Mouse (Mus musculus) kidney, embryonic 16.5 days (tissue): ENCODE data around the gene Zhx3. TPM values are rescaled to one million over a fixed set of nuclear protein-coding genes. Genes with fewer than 3 reads are reported as not detected.

Source experiments
- ATAC-seq: fragments of 200-750 bp; cut with Nextera tagmentation; 2 replicates; pipeline ENCODE4 v1.8.0; 2017; ENCODE audit warnings: moderate TSS enrichment; ENCODE audit not compliant: low FRiP score, low TSS enrichment
- H3K27ac ChIP-seq: fragments of 300-500 bp; sonication (generic); 2 replicates; pipeline ENCODE4 v1.5.1; 2014; ENCODE audit warnings: low read length
- H3K27me3 ChIP-seq: fragments of 300-500 bp; sonication (generic); 2 replicates; pipeline ENCODE4 v1.6.1; 2014; ENCODE audit warnings: low read length, control low read depth, mixed read lengths; ENCODE audit not compliant: insufficient read depth
- H3K36me3 ChIP-seq: fragments of 300-500 bp; sonication (generic); 2 replicates; pipeline ENCODE4 v1.6.1; 2014; ENCODE audit warnings: low read length, control low read depth, mixed read lengths; ENCODE audit not compliant: insufficient read depth
- H3K4me1 ChIP-seq: fragments of 300-500 bp; sonication (generic); 2 replicates; pipeline ENCODE4 v1.6.1; 2014; ENCODE audit warnings: low read length, control low read depth, mixed read lengths; ENCODE audit not compliant: insufficient read depth
- H3K4me2 ChIP-seq: fragments of 300-500 bp; sonication (generic); replicated peaks from 2 replicates; pipeline ENCODE4 v1.6.1; 2014; ENCODE audit warnings: low read depth, low read length
- H3K4me3 ChIP-seq: fragments of 300-500 bp; sonication (generic); 2 replicates; pipeline ENCODE4 v1.5.1; 2014; ENCODE audit warnings: mild to moderate bottlenecking, low read length
- H3K9ac ChIP-seq: fragments of 300-500 bp; sonication (generic); replicated peaks from 2 replicates; pipeline ENCODE4 v1.6.1; 2014; ENCODE audit warnings: low read length
- H3K9me3 ChIP-seq: fragments of 300-500 bp; sonication (generic); 2 replicates; pipeline ENCODE4 v1.6.1; 2016; ENCODE audit warnings: low read length, control low read depth
- WGBS: fragments of 180-500 bp; shearing (Covaris S2); extraction: QIAGEN DNeasy Blood & Tissue Kit; methylation state at CpG from one replicate; pipeline ENCODE4 v1.1.7; 2014; 5-methylcytosine and 5-hydroxymethylcytosine counted together
- polyA plus RNA-seq: library from polyadenylated mRNA; unstranded; fragments of >200 nt; fragmentation: Nextera tagmentation; extraction: Ambion mirVana; gene quantifications from 2 replicates; pipeline ENCODE4 v1.2.1, GENCODE M21; 2015

The Zhx3 gene
- polyA plus RNA-seq, 1 experiment from 2014 or later, result 15.6 TPM

DNA sequence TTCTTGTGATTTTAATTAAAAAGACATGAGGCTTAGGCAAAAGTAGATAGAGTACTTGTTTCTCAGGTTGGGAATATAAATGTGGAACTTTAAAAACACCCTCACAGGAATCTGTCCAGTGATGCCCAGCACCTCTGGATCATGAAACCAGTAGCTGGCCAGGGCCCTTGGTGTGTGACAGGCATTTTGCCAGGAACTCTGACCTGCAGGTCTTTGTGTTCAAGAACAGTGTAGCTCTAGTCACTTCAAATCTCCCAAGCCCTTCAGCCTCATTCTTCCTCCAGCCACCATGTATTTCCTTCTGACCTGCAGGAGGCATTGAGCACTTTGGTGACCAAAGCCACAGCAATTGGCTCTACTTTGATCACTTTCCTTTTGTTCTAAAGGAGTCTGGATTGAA lies 102.4 kb downstream of the Zhx3 start:
- ATAC-seq, result no peak
- Histone ChIP-seq H3K9ac (no peak overlapping the region), H3K4me2 (no peak overlapping the region), H3K27ac (no peak overlapping the region), H3K4me1 (no peaks in the 10 kb centered on the region), H3K27me3 (no peaks in the 10 kb centered on the region), H3K36me3 (peaks cover 6% of the 10 kb centered on the region; the same call in 1 of the 2 replicates), H3K4me3 (no peak overlapping the region), H3K9me3 (no peaks in the 10 kb centered on the region)

DNA sequence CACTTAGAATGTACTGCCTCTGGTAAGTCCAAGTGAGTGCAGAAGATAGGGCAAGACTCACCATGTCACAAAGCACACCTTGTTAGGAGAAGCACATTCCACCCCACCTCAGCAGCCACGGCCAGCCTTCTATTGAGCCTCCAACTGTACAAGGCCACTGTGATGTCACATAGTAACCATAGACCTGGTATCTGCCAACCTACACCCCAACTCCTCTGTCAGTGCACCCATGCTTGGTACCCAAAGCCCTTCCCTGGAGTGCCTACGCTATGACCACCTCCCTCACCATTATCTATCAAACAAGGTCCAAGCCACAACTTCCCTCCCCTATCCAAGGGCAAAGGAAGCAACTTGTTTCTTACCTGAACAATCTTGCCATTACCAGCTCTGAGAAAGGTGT lies 103.8 kb downstream of the Zhx3 start:
- 97% methylated on average over 2 of the region's 2 CpGs for WGBS
- Histone ChIP-seq H3K36me3 (peaks cover 10% of the 10 kb centered on the region; the same call in 1 of the 2 replicates), H3K4me1 (no peaks in the 10 kb centered on the region), H3K9me3 (no peaks in the 10 kb centered on the region), H3K27me3 (no peaks in the 10 kb centered on the region), H3K4me2 (no peak overlapping the region), H3K9ac (no peak overlapping the region), H3K4me3 (no peak overlapping the region), H3K27ac (no peak overlapping the region)
- no peak for ATAC-seq

DNA sequence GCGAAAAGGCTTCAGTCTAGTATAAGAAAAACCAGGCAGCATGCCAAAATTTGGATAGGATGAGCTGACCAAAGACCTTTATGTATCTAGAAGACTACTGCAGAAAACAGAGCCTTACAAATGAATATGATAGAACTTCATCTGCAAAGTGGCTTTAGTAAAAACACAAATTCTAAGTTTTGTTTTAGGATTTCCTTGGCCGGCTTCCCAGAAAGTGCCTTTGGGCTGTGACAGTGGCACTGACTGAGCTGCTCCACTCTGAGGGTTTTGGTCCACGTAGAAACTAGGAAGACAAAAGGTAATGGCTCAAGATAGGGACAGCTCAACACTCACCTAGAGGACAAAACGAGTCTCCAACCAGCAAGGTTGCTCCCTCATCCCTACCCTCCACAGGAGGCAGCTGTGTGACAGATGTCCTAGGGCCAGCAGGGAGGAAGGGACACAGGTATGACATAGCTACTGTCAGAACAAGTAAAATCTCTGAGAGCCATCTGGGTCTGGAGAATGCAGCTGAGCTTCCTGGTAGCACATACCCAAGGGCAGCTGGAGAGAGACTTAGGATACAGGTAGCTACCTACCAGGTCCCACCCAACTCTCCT lies 104.6 kb downstream of the Zhx3 start:
- WGBS, result 84% methylated on average over 4 of the region's 4 CpGs
- Histone ChIP-seq H3K27me3 (no peaks in the 10 kb centered on the region), H3K4me1 (no peaks in the 10 kb centered on the region), H3K9me3 (no peaks in the 10 kb centered on the region), H3K27ac (no peak overlapping the region), H3K4me2 (no peak overlapping the region), H3K9ac (no peak overlapping the region), H3K4me3 (no peak overlapping the region), H3K36me3 (peaks cover 14% of the 10 kb centered on the region; the same call in 1 of the 2 replicates)
- 0 out of 2 replicates have a peak, but pooled peaks have one; percentile 24 for ATAC-seq

GRCm38 (mm10) chr2:160767201-160767600 lies 105.6 kb downstream of the Zhx3 start:
- Histone ChIP-seq H3K4me3 (no peak overlapping the region), H3K36me3 (peaks cover 21% of the 10 kb centered on the region), H3K27ac (no peak overlapping the region), H3K27me3 (no peaks in the 10 kb centered on the region), H3K4me2 (no peak overlapping the region), H3K9me3 (no peaks in the 10 kb centered on the region), H3K9ac (no peak overlapping the region), H3K4me1 (no peaks in the 10 kb centered on the region)
- WGBS, result 95% methylated on average over 2 of the region's 2 CpGs
- ATAC-seq, result no peak

DNA sequence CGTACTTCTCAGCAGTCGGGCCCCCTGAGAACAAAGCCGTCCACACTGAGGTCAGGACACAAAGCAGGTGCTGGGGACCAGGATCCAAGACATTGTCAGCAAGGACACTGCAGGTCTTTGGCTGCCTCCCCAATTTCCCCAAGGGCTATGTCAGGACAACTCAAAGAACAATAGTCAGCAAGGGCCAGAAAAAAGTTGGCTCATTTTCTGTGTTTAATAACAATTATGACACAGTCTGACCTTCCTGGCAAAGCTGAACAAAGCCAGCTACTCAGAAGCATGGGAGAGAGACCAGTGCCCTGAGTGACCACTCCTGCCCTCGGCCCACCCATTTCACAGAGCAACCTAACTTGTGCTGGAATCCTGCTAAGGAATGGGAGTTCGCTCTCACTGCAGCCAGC lies 106.4 kb downstream of the Zhx3 start:
- H3K4me1 ChIP-seq, result no peaks in the 10 kb centered on the region
- peaks cover 29% of the 10 kb centered on the region for H3K36me3 ChIP-seq
- H3K9me3 ChIP-seq, result no peaks in the 10 kb centered on the region
- H3K4me3 ChIP-seq, result no peak overlapping the region
- no peaks in the 10 kb centered on the region for H3K27me3 ChIP-seq
- no peak overlapping the region for H3K27ac ChIP-seq
- H3K9ac ChIP-seq, result no peak overlapping the region
- no peak for ATAC-seq
- 78% methylated on average over 5 of the region's 5 CpGs for WGBS
- no peak overlapping the region for H3K4me2 ChIP-seq

DNA sequence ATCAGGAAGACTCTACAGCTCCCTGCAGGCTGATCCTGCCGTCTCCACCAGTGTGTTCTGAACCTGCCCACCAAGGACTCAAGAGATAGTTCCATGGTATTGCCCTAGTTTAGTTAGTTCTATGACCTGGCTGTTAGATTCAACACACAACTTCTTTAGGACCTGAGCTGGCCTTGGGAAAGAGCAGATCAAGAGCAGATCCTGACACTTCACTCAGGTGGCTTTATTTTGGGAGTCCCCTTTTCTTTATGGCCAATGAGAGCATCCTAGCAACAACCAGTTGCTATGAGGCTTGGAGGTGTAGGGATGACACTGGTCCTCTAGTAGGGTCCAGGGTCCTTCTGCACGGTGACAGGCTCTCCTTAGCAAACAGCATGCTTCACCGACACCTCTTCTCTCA lies 107.7 kb downstream of the Zhx3 start:
- Histone ChIP-seq H3K4me3 (no peak overlapping the region), H3K27ac (no peak overlapping the region), H3K4me1 (no peaks in the 10 kb centered on the region), H3K4me2 (no peak overlapping the region), H3K9me3 (no peaks in the 10 kb centered on the region), H3K36me3 (peaks cover 35% of the 10 kb centered on the region), H3K9ac (no peak overlapping the region), H3K27me3 (no peaks in the 10 kb centered on the region)
- WGBS, result 69% methylated on average over 3 of the region's 3 CpGs
- no peak for ATAC-seq

- no peak overlapping the region for H3K4me3 ChIP-seq
- H3K27me3 ChIP-seq, result no peaks in the 10 kb centered on the region
- no peak for ATAC-seq
- peaks cover 42% of the 10 kb centered on the region for H3K36me3 ChIP-seq
- H3K4me2 ChIP-seq, result no peak overlapping the region
- H3K4me1 ChIP-seq, result no peaks in the 10 kb centered on the region
- 90% methylated on average over 2 of the region's 2 CpGs for WGBS
- H3K9ac ChIP-seq, result no peak overlapping the region
- H3K27ac ChIP-seq, result no peak overlapping the region
- H3K9me3 ChIP-seq, result no peaks in the 10 kb centered on the region
Observed at GRCm38 (mm10) chr2:160764386-160764785, 108.4 kb downstream of the Zhx3 start.

- Histone ChIP-seq H3K27me3 (no peaks in the 10 kb centered on the region), H3K4me2 (no peak overlapping the region), H3K4me1 (no peaks in the 10 kb centered on the region), H3K9ac (no peak overlapping the region), H3K9me3 (no peaks in the 10 kb centered on the region), H3K36me3 (peaks cover 48% of the 10 kb centered on the region), H3K4me3 (no peak overlapping the region), H3K27ac (no peak overlapping the region)
- WGBS, result 82% methylated on average over 3 of the region's 3 CpGs
- no peak for ATAC-seq
Observed at GRCm38 (mm10) chr2:160763816-160764215, 109.0 kb downstream of the Zhx3 start.

GRCm38 (mm10) chr2:160760433-160761184 lies 112.2 kb downstream of the Zhx3 start:
- Histone ChIP-seq H3K4me1 (no peaks in the 10 kb centered on the region), H3K36me3 (peaks cover 79% of the 10 kb centered on the region), H3K9ac (no peak overlapping the region), H3K27ac (no peak overlapping the region), H3K27me3 (no peaks in the 10 kb centered on the region), H3K4me3 (no peak overlapping the region), H3K9me3 (no peaks in the 10 kb centered on the region), H3K4me2 (no peak overlapping the region)
- WGBS, result 87% methylated on average over 9 of the region's 9 CpGs
- ATAC-seq, result no peak

DNA sequence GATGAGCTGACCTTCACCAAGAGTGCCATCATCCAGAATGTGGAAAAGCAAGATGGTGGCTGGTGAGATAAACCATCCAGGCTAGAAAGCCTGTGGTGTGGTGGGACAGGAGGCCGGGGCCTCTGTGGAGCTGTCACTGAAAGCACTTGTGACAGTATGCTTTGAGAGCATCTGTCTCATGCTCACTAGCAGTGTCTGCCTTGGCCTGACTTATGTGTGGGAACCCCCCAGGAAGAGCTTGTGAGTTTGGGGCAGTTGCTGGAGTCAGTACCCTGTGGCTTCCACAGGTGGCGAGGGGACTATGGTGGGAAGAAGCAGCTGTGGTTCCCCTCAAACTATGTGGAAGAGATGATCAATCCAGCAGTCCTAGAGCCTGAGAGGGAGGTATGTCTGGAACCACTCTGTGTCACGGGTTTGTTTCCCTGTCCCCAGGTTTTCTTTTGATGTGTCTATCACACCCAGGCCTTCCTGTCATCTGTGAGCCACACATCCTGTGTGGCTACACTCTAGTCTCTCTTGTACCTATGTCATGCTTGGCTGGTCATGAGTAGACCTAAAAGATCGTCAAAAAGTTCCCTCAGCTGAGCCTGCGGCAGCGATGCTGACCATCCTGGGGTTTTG lies 116.1 kb downstream of the Zhx3 start:
- H3K27me3 ChIP-seq, result no peaks in the 10 kb centered on the region
- H3K4me2 ChIP-seq, result no peak overlapping the region
- peaks cover 97% of the 10 kb centered on the region for H3K36me3 ChIP-seq
- no peak for ATAC-seq
- 77% methylated on average over 6 of the region's 6 CpGs for WGBS
- no peak overlapping the region for H3K27ac ChIP-seq
- H3K4me1 ChIP-seq, result no peaks in the 10 kb centered on the region
- H3K4me3 ChIP-seq, result no peak overlapping the region
- no peaks in the 10 kb centered on the region for H3K9me3 ChIP-seq
- no peak overlapping the region for H3K9ac ChIP-seq
